Mouse (Mus musculus) spleen, adult 18-20 months (tissue): ENCODE data around the gene Zscan20.
"Not testable (repeated sequence)": the region's sequence is repeated elsewhere in the genome, so short reads cannot be mapped to it uniquely, and the experiment has no call there.

Experiments used
- DNase-seq, 2 experiments: peaks; one replicate each; pipeline ENCODE4 v3.0.0; 2022; ENCODE audit warnings: mixed read lengths in 2 of 2

The Zscan20 gene

GRCm38 (mm10) chr4:128613326-128613725 lies 3.4 kb upstream of the Zscan20 start:
- DNase-seq = peak in 1 of 2 experiments; percentile 35

GRCm38 (mm10) chr4:128611726-128612125 lies 1.8 kb upstream of the Zscan20 start:
- not testable (repeated sequence) for DNase-seq

- DNase-seq = no peak
Observed at GRCm38 (mm10) chr4:128610706-128611105, 808 bp upstream of the Zscan20 start.

- DNase-seq = no peak
Observed at GRCm38 (mm10) chr4:128609276-128609924, 498 bp downstream of the Zscan20 start.

GRCm38 (mm10) chr4:128607661-128608060 lies 2.2 kb downstream of the Zscan20 start:
- no peak for DNase-seq

- DNase-seq = no peak
Observed at GRCm38 (mm10) chr4:128606586-128606985, 3.3 kb downstream of the Zscan20 start.

GRCm38 (mm10) chr4:128597801-128598560 lies 11.9 kb downstream of the Zscan20 start:
- no peak for DNase-seq

- no peak for DNase-seq
Observed at GRCm38 (mm10) chr4:128594062-128594461, 15.8 kb downstream of the Zscan20 start.

GRCm38 (mm10) chr4:128593286-128593685 lies 16.6 kb downstream of the Zscan20 start:
- DNase-seq = peak; percentile 27 to 44

GRCm38 (mm10) chr4:128579182-128579581 lies 30.7 kb downstream of the Zscan20 start:
- peak; percentile 45 to 72 for DNase-seq

GRCm38 (mm10) chr4:128575811-128576210 lies 34.1 kb downstream of the Zscan20 start:
- no peak for DNase-seq

- DNase-seq = no peak
Observed at GRCm38 (mm10) chr4:128560327-128560726, 49.6 kb downstream of the Zscan20 start.

GRCm38 (mm10) chr4:128554198-128554597 lies 55.7 kb downstream of the Zscan20 start:
- no peak for DNase-seq

- no peak for DNase-seq
Observed at GRCm38 (mm10) chr4:128550756-128551155, 59.1 kb downstream of the Zscan20 start.

- DNase-seq = not testable (repeated sequence)
Observed at GRCm38 (mm10) chr4:128543956-128544486, 65.9 kb downstream of the Zscan20 start.

- DNase-seq = no peak
Observed at GRCm38 (mm10) chr4:128543378-128543777, 66.5 kb downstream of the Zscan20 start.
